Mouse (Mus musculus) left cerebral cortex, adult 9 months (tissue): ENCODE data around the gene Olfr974.
"Not testable (repeated sequence)": the region's sequence is repeated elsewhere in the genome, so short reads cannot be mapped to it uniquely, and the experiment has no call there.

Experiments used
- DNase-seq, 2 experiments: peaks; one replicate each; pipeline ENCODE4 v3.0.0; 2022; ENCODE audit warnings: low spot score in 2 of 2

Olfr974 gene

DNA sequence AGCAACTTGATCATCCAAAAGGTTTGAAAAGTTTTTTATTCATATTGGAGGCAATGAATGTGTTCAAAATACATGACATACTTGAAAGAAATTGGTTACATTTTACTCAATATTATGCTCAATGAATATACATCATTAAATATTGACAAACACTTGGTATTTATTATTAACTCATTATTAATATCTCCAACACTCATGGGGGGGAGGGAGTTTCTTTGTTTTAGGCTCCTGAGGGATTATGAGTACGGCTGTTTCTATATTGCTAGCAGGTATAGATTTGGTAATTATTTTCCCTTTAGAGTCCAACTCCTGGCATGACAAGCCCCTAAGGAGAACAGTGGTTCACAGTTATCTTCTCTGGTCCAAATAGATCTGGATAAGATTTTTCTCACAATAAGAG is at the start of gene Olfr974:
Olfr974 (plus strand) TSS at position 301 of the 400 bp plus-strand sequence.
- no peak for DNase-seq

GRCm38 (mm10) chr9:39905106-39905505 is 32.2 kb upstream of the Olfr974 start:
- no peak for DNase-seq

DNA sequence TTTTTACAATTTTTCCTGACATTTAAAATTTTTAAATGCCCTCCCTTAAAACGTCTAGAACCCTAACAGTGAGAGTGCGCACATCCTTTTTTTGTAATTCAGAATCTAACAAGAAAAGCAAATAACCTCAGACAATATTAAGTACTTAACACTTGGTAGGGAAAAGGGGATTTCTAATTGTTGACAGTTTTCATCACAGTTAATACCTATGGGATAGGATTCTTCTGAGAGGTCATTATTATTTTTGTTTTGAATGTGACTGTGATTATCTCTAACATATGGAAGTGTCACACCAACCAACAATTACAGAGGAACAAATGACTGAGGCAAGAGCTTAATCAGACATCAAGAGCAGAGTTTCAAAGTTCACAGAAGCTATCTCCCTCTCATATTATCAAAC is 30.3 kb upstream of the Olfr974 start, which contains the start of gene Olfr229:
Olfr229 (plus strand) TSS at position 301 of the 400 bp plus-strand sequence.
- DNase-seq = no peak

GRCm38 (mm10) chr9:39909939-39910338 is 27.4 kb upstream of the Olfr974 start:
- no peak for DNase-seq

- not testable (repeated sequence) for DNase-seq
These were observed 9.1 kb upstream of the Olfr974 start for GRCm38 (mm10) chr9:39927975-39928836.

DNA sequence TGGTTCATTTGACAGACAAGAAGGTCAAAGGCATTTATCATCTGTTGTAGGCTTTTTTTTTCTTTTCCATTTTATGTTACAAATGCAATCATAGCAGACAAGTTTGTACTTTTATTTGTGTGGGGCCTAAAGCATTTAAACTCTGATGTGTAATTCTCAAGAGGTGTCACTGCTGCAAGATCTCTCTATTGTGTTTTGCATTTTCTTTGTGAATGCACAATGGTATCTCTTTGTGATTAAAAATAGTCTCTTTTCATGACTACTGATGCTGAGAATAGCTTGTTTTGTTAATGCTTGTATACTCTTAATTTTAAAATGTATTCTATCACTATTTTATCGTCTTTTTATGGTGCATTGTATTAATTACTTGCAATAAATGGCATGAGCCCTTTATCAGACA is 8.5 kb upstream of the Olfr974 start:
- DNase-seq = not testable (repeated sequence)

DNA sequence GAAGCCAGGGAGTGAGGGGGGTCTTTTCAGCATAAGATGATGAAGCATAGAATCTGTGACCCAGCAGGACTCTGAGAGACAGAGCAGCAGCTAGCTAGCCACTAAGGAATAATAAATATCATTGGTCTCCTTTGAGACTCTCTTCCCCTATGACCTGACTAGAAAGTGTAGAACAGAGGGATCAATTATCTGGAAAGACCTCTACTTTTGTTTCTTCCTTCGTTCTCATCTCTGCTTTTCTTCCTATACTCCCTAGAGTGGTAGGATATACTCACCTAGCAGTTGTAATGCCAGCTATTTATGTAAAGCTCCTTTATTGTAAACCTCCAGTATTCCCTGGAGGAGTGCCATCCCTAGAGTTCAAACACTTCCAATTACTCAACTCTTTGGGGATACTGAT is 14.6 kb downstream of the Olfr974 start, which contains the start of gene Olfr975:
Olfr975 (minus strand) TSS at position 101 of the 400 bp plus-strand sequence.
- DNase-seq = no peak

DNA sequence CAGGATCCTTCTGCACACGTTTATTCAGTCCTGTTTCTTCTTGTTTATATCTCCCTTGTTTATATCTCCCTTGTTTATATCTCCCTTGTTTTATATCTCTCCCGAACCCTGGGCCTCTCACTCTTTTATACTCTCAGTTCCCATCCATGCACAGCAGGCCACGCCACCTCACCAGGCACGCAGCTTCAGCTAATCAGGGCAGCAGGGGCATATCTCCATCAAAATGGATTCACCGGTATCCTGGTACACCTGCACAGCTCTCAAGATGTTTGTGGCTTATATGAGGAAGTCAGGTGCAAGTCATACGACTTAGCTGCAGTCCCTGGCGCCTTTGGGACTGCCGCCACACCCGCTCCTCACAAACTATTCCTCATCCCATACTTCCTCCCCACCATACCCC is 23.7 kb downstream of the Olfr974 start, which contains the start of gene Olfr976:
Olfr976 (minus strand) TSS at position 101 of the 400 bp plus-strand sequence.
- DNase-seq = not testable (repeated sequence)

DNA sequence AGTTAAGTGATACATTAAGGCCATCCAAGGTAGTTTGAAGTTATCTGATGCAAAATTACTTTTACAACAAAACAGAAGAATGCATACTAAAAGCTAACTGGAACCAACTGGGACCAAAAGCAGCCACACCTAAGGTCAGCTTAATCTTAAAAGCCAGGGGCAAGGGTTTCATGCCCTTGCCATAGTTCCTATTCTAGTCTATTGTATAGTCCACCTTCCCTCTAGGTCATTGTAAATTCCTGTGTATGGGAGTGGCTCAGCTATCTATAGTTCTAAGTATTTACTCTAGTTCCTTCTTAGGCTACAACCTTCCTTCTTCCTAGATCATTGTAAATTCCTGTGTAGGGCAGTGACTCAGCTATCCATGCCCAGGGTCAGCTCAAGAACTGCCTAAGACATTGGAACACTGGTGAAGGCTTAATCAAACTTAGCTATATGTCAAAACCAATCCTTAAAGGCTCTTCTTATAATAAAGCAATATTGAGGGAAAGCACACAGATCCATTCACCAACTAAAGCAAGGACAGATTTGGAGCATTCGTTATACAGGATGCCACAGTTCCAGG is 39.4 kb downstream of the Olfr974 start:
- not testable (repeated sequence) for DNase-seq

- DNase-seq = no peak
These were observed 54.5 kb downstream of the Olfr974 start, which contains the start of gene Olfr978 for GRCm38 (mm10) chr9:39991813-39992212. TSS of gene Olfr978 (plus strand) at chr9:39992113.
